Mouse (Mus musculus) ES-E14 (cell line): ENCODE results near the gene Sec22c. TPM values are rescaled to one million over a fixed set of nuclear protein-coding genes. Genes with fewer than 3 reads are reported as not detected.

ENCODE experiments used
- DNase-seq: peaks from one replicate; pipeline ENCODE4 v3.0.0-alpha.2; 2013; ENCODE audit warnings: low read depth, low spot score
- H3K27ac ChIP-seq: 2 replicates; pipeline ENCODE4 v1.5.1; 2012; ENCODE audit warnings: low read depth, mild to moderate bottlenecking, low read length, moderate library complexity, mixed read lengths; ENCODE audit not compliant: poor library complexity, insufficient read depth, severe bottlenecking
- H3K36me3 ChIP-seq: 2 replicates; pipeline ENCODE4 v1.6.1; 2012; ENCODE audit warnings: mild to moderate bottlenecking, low read length, moderate library complexity, mixed read lengths; ENCODE audit not compliant: control insufficient read depth, poor library complexity, insufficient read depth, severe bottlenecking
- H3K4me1 ChIP-seq, 2 experiments: fragments of 150-350 bp in 1 of 2; sonication (generic) in 1 of 2; 2 replicates each; pipeline ENCODE4 v1.6.1; 2012; ENCODE audit warnings: low read length in 2 of 2, mild to moderate bottlenecking in 1 of 2, mixed read lengths in 1 of 2; ENCODE audit not compliant: control insufficient read depth in 2 of 2, insufficient read depth in 2 of 2, poor library complexity in 1 of 2
- H3K4me3 ChIP-seq, 2 experiments: fragments of 150-350 bp in 1 of 2; sonication (generic) in 1 of 2; 2 replicates each; pipeline ENCODE4 v1.5.1; 2012; ENCODE audit warnings: low read length in 2 of 2, low read depth in 1 of 2, mild to moderate bottlenecking in 1 of 2, mixed read lengths in 1 of 2; ENCODE audit not compliant: insufficient read depth in 1 of 2, poor library complexity in 1 of 2, severe bottlenecking in 1 of 2
- H3K9ac ChIP-seq: 2 replicates; pipeline ENCODE4 v1.6.1; 2012; ENCODE audit warnings: low read depth, mild to moderate bottlenecking, low read length, mixed read lengths; ENCODE audit not compliant: poor library complexity, insufficient read depth, severe bottlenecking
- H3K9me3 ChIP-seq: fragments of 150-350 bp; sonication (generic); 2 replicates; pipeline ENCODE4 v1.6.1; 2012; ENCODE audit warnings: low read depth, mild to moderate bottlenecking, low read length; ENCODE audit not compliant: control insufficient read depth, insufficient read depth
- CHD2 ChIP-seq: IDR thresholded peaks from 2 replicates; pipeline ENCODE4 v1.6.1; 2014; ENCODE audit warnings: mild to moderate bottlenecking, low read depth, low read length, inconsistent platforms
- HCFC1 ChIP-seq: IDR thresholded peaks from 2 replicates; pipeline ENCODE4 v1.6.1; 2012; ENCODE audit warnings: low read length, inconsistent platforms, borderline replicate concordance; ENCODE audit not compliant: insufficient read depth
- MAFK ChIP-seq: IDR thresholded peaks from 2 replicates; pipeline ENCODE4 v1.6.1; 2014; ENCODE audit warnings: mild to moderate bottlenecking, low read depth, low read length, inconsistent platforms; ENCODE audit not compliant: insufficient read depth
- ZC3H11A ChIP-seq: IDR thresholded peaks from 2 replicates; pipeline ENCODE4 v1.6.1; 2012; ENCODE audit warnings: low read depth, mild to moderate bottlenecking, inconsistent platforms, low read length, borderline replicate concordance
- ZNF384 ChIP-seq: IDR thresholded peaks from 2 replicates; pipeline ENCODE4 v1.6.1; 2012; ENCODE audit warnings: low read depth, low read length, inconsistent platforms
- in situ Hi-C, 2 experiments: fragments of 600-800 bp; cut with MboI; formaldehyde crosslinking; loops; one replicate each; pipeline ENCODE4 v1.15.1; 2025; ENCODE audit warnings: low sequenced_read_pairs in 2 of 2, inconsistent platforms in 1 of 2; ENCODE audit not compliant: unreplicated experiment in 2 of 2
- total RNA-seq: library from RNA; depleted of rRNA; stranded (reverse); fragments of 300-350 nt; gene quantifications from 2 replicates; pipeline ENCODE4 v1.2.3, GENCODE M21; 2012

Gene Sec22c
- total RNA-seq, 1 experiment: 11.2 TPM

- no peak within 1 kb of the TSS for H3K27ac ChIP-seq
- in situ Hi-C loops: no loop called here
- no peaks in the 10 kb centered on the region for H3K9me3 ChIP-seq
- H3K4me1 ChIP-seq: peaks cover 0 to 2% of the 10 kb centered on the region in 2 experiments; a peak in 1 of 4 replicates
- TF ChIP-seq HCFC1 (no peak), ZNF384 (no peak), CHD2 (no peak), ZC3H11A (no peak), MAFK (no peak)
- peak within 1 kb of the TSS; percentile 82 to 90 for H3K4me3 ChIP-seq
- H3K9ac ChIP-seq: peak within 1 kb of the TSS; percentile 83
- no peaks in the 10 kb centered on the region for H3K36me3 ChIP-seq
- peak; percentile 22 for DNase-seq
Observed at GRCm38 (mm10) chr9:121642001-121642400, 63.3 kb downstream of the Sec22c start, which contains the start of gene Lyzl4. Gene Lyzl4 (minus strand): TSS chr9:121642096.

DNA sequence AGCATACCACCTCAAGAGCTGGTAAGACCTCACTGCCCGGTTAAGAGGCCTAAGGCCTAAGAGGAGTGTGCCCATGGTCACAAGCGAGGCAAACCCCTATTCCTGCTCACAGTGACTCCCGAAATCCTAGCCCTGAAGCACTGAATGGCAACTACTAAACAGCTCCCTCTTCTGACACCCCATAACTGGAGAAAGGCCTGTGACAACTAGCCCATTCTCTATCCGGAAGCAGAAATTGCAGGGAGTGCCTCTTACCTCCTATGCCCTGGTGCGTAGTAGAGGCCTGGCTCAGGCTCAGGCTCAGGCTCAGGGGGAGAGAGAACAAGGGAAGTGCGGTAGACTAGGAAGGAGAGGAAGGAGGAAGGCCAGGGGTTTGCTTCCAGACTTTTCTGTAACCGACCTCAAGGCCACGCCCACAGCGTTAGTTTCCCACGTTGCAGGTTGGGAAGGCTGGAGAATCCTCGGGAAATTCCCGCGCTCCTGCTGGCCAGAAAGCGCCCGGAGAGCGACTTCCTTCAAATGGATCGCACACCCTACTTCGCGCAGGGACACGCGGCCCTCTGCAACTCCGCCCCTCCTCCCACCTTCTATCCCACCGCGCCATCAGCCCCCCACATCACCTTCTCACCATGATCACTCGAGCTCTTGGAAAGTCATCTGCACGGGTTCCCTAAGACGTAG is 63.9 kb downstream of the Sec22c start:
- Histone ChIP-seq H3K27ac (no peak overlapping the region), H3K36me3 (no peaks in the 10 kb centered on the region), H3K9me3 (no peaks in the 10 kb centered on the region), H3K4me3 (peak overlapping the region; percentile 82 to 90; a peak in 2 of 4 replicates), H3K4me1 (peaks cover 0 to 2% of the 10 kb centered on the region in 2 experiments; a peak in 1 of 4 replicates), H3K9ac (no peak overlapping the region)
- DNase-seq: peak; percentile 36
- TF ChIP-seq MAFK (no peak), CHD2 (no peak), ZC3H11A (no peak), ZNF384 (no peak), HCFC1 (no peak)
- in situ Hi-C loops: no loop called here

- H3K4me3 ChIP-seq: no peak overlapping the region
- no peak for DNase-seq
- peaks cover 0 to 2% of the 10 kb centered on the region in 2 experiments; a peak in 1 of 4 replicates for H3K4me1 ChIP-seq
- H3K9ac ChIP-seq: no peak overlapping the region
- in situ Hi-C loops: no loop called here
- H3K36me3 ChIP-seq: no peaks in the 10 kb centered on the region
- H3K27ac ChIP-seq: no peak overlapping the region
- H3K9me3 ChIP-seq: no peaks in the 10 kb centered on the region
- TF ChIP-seq HCFC1 (no peak), ZC3H11A (no peak), MAFK (no peak), CHD2 (no peak), ZNF384 (no peak)
Observed at GRCm38 (mm10) chr9:121639790-121640189, 65.5 kb downstream of the Sec22c start.

- H3K4me3 ChIP-seq: no peak overlapping the region
- in situ Hi-C loops: no loop called here
- H3K27ac ChIP-seq: no peak overlapping the region
- no peak overlapping the region for H3K9ac ChIP-seq
- DNase-seq: no peak
- H3K36me3 ChIP-seq: no peaks in the 10 kb centered on the region
- TF ChIP-seq CHD2: no peak
- TF ChIP-seq ZC3H11A: no peak
- TF ChIP-seq ZNF384: no peak
- TF ChIP-seq HCFC1: no peak
- H3K4me1 ChIP-seq: no peaks in the 10 kb centered on the region
- H3K9me3 ChIP-seq: no peaks in the 10 kb centered on the region
Observed at GRCm38 (mm10) chr9:121635835-121636576, 69.3 kb downstream of the Sec22c start.
